Mouse (Mus musculus) embryonic fibroblast, embryonic 13.5 days (primary cell): ENCODE data around the gene Cacnb4. TPM values are rescaled to one million over a fixed set of nuclear protein-coding genes. Genes with fewer than 3 reads are reported as not detected.

Experiments
- H3K27ac ChIP-seq: 2 replicates; pipeline ENCODE4 v1.5.1; 2012; ENCODE audit warnings: low read length, control low read depth, inconsistent platforms; ENCODE audit not compliant: insufficient read depth
- H3K4me1 ChIP-seq: 2 replicates; pipeline ENCODE4 v1.6.1; 2011; ENCODE audit warnings: low read length; ENCODE audit not compliant: control insufficient read depth, insufficient read depth
- H3K4me3 ChIP-seq: 2 replicates; pipeline ENCODE4 v1.5.1; 2011; ENCODE audit warnings: mild to moderate bottlenecking, control low read depth, low read length; ENCODE audit not compliant: insufficient read depth
- CTCF ChIP-seq: IDR thresholded peaks from 2 replicates; pipeline ENCODE4 v1.5.1; 2011; ENCODE audit warnings: mild to moderate bottlenecking, control low read depth, low read length, moderate library complexity, borderline replicate concordance; ENCODE audit not compliant: insufficient read depth
- POLR2A ChIP-seq: IDR thresholded peaks from 2 replicates; pipeline ENCODE4 v1.6.1; 2011; ENCODE audit warnings: low read depth, mild to moderate bottlenecking, control low read depth, low read length, moderate library complexity
- polyA plus RNA-seq: library from polyadenylated mRNA; stranded (reverse); fragments of >200 nt; gene quantifications from 2 replicates; pipeline ENCODE4 v1.2.4, GENCODE M21; 2011; ENCODE audit warnings: low read depth; ENCODE audit not compliant: missing spikeins, insufficient read length

Gene Cacnb4
- polyA plus RNA-seq, 1 experiment: 0.93 TPM

DNA sequence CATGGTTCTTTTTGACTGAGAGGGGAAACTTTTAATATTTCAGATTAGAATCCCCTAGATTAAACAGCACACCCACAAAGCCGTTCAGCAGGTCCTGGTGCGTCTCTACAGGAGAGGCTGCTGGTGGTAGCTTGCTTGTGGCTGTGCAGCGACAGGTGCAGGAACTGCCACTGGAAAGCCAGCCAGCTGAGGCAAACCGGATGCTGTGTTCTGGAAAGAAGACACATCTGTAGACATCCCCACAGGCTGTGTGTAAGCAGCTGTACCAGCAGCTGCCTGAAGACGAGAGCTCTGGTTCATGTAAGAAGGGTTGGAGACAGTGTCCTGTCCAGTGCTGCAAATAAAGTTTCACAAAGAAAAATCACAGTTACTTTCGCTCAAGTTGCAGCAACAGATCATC lies 18.0 kb upstream of the Cacnb4 start:
- TF ChIP-seq POLR2A: no peak
- TF ChIP-seq CTCF: no peak
- no peak overlapping the region for H3K4me3 ChIP-seq

DNA sequence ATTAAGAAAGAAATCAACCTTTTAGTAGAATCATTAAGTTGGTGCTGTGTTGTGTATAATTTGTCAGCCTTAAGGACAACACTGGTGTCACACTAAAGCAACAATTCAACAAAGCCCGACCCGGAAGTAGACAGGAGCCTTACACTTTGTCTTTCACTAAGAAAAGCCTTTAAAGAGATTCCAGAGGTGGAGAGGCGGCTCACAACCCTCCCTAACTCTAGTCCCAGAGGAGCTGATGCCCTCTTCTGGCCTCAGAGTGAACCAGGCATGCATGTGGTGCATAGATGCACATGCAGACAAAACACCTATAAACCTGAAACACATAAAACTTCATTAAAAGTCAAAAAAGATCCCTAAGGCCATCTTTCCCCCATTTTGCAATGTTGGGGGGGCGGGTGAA lies 15.1 kb upstream of the Cacnb4 start:
- H3K4me3 ChIP-seq: no peak overlapping the region
- no peaks in the 10 kb centered on the region for H3K4me1 ChIP-seq
- H3K27ac ChIP-seq: no peak overlapping the region
- TF ChIP-seq CTCF (no peak), POLR2A (no peak)

More for the DNA sequence above, 18.0 kb upstream of the Cacnb4 start:
- Histone ChIP-seq H3K27ac (no peak overlapping the region), H3K4me1 (no peaks in the 10 kb centered on the region)

DNA sequence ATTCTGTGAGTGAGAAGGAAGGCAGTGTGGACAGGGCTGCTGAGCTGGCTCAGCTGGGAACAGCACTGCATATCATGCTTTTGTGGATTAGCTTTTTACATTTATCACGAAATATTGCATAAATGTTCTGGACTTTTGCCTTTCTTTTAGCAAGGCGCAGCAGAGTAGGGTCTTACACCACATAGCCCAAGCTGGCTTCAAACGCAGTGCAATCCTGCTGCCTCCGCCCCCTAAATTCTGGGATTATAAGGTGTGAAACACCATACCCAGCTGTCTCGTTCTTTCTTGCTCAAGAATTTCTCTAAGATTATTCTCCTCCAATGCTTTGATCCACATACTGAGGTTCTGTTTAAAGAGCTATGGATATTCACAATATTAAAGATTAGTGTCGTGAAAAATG lies 10.0 kb upstream of the Cacnb4 start:
- Histone ChIP-seq H3K27ac (no peak overlapping the region), H3K4me1 (no peaks in the 10 kb centered on the region), H3K4me3 (no peak overlapping the region)
- TF ChIP-seq POLR2A (no peak), CTCF (no peak)

DNA sequence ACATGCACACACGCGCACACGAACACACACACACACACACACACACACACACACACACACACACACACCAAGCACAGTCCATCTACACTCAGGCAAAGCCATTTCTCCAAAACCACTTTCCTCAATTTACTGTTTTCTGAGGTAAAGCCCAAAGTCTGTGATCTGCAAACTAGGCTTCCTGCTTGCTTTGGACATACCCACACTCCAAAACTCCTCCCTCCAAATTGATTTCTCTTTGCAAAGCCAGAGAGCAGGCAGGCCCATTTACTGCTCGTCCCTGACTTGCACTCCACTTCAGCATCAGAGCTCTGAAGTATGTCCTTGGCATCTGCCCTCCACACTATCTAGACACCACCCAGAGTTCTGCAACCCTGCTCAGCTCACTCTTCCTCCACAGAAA lies 958 bp upstream of the Cacnb4 start:
- H3K27ac ChIP-seq: no peak overlapping the region
- no peak overlapping the region for H3K4me3 ChIP-seq
- TF ChIP-seq CTCF (no peak), POLR2A (no peak)
- no peaks in the 10 kb centered on the region for H3K4me1 ChIP-seq

DNA sequence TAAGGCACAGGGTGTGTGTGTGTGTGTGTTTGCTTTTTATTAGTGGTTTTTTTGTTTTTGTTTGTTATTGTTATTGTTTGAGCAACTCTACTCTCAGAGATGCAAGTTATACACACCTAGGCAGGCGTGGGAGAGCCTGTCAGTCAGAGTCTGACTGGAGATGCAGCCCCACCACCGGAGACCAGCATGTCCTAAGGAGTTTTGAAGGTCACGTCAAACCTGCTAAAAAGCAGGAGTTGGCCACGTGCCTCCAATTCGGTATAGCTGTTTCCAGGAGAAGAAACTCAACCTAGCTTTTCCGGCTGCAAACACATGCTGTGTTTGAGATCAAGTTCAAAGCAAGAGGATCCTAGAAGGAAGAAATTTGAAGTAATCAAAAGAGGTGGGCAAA lies 277 bp upstream of the Cacnb4 start:
- no peak for TF ChIP-seq POLR2A
- no peak for TF ChIP-seq CTCF
- Histone ChIP-seq H3K27ac (no peak overlapping the region), H3K4me3 (peak overlapping the region; percentile 21; the same call in 1 of the 2 replicates), H3K4me1 (no peaks in the 10 kb centered on the region)

DNA sequence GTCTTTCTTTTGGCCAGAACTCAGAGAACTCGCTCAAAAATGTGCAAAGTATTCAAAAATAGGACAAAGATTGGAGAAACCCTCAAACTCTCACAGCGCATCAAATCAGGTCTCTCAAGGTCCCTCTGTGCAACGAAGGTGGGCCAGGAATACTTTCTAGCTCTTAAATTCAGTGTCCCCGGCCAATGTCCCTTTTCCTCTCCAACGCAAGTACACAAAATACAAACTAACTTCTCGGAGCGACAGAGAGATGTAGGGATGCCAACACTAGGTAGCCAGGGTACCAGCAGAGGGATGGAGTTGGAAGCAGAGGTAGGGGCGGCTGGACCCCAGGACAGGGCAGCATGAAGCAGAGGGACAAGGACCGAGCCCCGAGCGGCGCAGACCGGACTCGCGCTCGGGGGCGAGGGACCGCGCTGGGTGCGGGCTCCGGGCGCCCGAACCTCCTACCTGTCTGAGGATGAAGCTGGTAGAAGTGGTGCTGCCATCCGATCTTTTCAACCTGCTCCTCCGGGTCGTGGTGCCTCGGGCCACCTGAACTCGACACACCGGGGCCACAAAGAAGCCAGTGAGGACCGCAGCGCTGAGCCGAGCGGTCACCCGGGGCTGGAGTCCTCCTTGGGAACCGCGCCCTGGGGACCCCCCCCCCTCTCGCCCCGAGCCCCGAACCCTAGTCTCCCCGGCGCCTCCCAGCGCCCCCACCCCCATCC lies 1.2 kb downstream of the Cacnb4 start:
- TF ChIP-seq POLR2A (no peak), CTCF (no peak)
- Histone ChIP-seq H3K4me3 (peak overlapping the region; percentile 21), H3K4me1 (no peaks in the 10 kb centered on the region), H3K27ac (no peak overlapping the region)

DNA sequence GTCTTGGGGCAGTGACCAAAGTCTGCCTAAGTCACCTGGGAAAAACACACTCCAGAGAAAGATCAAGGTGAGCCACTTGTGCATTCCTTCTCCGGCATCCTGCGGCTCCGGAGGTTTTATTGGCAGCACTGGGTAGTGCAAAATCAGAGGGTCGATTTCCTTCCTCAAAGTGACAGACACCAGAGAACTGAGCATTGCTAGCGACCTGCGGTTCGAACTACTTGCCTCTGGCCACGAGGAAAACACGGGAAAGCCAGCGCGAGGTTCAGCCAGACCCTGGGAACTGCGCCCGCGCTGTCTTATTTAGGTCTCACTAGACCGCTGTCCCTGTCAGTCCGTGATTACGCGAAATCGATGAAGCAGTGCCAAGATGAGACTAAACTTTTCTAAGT lies 1.7 kb downstream of the Cacnb4 start:
- Histone ChIP-seq H3K27ac (no peak overlapping the region), H3K4me1 (no peaks in the 10 kb centered on the region), H3K4me3 (no peak overlapping the region)
- TF ChIP-seq POLR2A (no peak), CTCF (no peak)

DNA sequence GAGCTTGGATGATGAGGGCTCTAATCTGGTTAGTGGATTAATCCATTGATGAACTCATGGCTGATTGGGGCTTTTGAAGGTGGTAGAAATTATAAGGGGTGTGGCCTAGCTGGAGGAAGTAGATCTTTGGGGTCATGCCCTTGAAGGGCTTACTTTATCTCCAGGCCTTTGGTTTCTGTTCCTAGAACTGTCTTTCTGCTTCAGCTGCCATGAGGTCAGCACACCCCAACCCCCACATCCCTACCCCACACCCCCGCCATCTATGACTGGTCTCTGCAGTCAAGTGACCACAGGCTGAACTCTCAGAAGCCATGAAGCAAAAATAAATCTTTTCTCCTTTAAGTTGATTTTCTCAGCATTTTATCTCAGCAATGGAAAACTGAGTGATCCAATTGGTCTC lies 3.5 kb downstream of the Cacnb4 start:
- Histone ChIP-seq H3K4me1 (no peaks in the 10 kb centered on the region), H3K27ac (no peak overlapping the region), H3K4me3 (no peak overlapping the region)
- TF ChIP-seq POLR2A (no peak), CTCF (no peak)

DNA sequence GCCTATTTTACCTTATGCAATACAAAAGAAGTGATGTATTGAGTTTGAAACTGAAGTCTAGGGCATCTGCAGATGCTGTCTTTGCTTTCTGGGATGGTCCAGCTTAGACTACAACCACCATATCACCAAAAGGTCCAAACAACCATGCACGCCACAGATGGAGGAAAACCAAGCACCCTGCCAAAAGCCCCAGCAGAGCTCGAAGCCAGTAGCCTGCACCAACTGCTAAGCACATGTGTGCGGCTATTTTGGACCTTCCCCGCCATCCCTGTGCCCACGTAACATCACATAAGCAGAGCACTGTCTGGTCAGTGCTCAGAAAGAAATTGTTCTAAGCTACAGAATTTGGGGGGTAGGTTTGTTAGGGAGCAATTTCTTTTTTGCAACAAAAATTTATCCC lies 5.9 kb downstream of the Cacnb4 start:
- TF ChIP-seq POLR2A: no peak
- H3K4me1 ChIP-seq: no peaks in the 10 kb centered on the region
- no peak overlapping the region for H3K4me3 ChIP-seq
- H3K27ac ChIP-seq: no peak overlapping the region

DNA sequence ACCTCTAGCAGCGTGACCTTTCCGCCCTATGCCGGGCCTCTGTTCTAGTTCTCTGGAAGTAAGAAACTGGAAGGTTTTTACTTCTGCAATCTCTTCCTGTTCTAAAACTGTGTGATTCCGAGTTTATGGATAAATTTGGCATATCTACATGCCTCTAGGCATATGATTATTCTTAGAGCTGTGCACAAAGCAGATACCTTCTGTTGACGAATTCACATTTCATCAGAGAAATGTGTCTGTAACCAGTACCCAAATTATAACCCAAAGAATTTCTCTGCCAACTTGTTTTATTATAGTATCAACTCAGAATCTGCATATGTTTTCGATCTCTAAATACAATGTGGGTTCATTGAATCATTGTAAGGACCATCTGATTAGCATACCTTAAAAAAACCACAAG lies 8.2 kb downstream of the Cacnb4 start:
- TF ChIP-seq POLR2A: no peak
- TF ChIP-seq CTCF: no peak
- H3K4me1 ChIP-seq: no peaks in the 10 kb centered on the region
- no peak overlapping the region for H3K4me3 ChIP-seq
- H3K27ac ChIP-seq: no peak overlapping the region

DNA sequence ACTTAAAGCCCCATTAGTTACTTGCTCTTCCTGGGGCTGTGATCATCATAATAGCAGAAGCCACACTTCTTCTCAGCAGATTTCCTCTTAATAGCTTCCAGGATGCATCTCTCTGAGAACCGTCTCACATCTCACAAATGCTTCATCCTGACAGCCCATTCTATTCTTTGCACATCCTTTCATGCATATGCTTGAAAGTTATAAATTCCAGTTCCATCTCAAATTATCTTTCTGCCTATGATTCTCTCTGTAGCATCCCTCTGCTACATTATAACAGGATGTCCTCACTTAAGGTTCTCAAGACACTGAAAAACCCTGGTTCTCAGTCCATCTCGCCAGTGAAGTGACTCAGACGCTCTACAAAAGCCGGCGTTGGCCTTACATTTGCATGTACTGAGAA lies 19.9 kb downstream of the Cacnb4 start:
- Histone ChIP-seq H3K4me1 (no peaks in the 10 kb centered on the region), H3K4me3 (no peak overlapping the region), H3K27ac (no peak overlapping the region)
- TF ChIP-seq POLR2A (no peak), CTCF (no peak)
